In the genomic region with DNA sequence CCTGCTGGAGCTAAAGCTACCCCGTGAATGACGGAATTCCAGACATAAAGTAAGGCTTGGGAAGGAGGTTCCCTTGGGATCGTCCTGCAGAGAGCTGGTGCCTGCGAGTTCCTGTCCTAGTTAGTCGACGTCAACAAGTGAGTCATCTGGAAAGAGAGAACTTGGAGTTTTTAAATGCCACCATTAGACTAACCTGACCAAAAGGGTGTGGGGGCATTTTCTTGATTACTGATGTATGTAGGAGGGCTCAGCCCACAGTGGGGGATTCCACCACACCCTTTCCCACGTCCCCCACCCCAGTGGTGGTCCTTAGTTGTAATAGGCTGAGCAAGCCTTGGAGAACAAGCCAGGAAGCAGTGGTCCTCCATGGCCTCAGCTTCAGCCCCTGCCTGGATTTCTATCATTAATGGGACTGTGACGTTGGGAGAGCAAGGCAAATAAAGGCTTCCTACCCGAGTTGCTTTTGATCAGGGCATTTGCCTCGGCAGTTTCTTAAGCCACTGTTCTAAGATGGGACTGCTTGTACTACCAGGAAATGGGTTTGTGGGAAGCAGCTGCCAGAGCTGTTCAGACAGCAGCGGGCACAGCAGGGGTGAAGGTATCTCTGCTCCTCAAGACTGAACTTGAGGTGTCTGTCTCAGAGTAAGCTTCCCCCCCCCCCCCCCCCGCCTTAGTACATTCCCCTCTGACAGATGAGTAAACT, we compare ENCODE assay signal across 7 mouse cellular contexts. TPM values are rescaled to one million over a fixed set of nuclear protein-coding genes. Genes with fewer than 3 reads are reported as not detected.
DNase-seq lines count a peak whose midpoint lies in the region; ATAC-seq and TF ChIP-seq lines count a peak whose summit lies in the region.

No protein-coding gene starts in this region.

- no peak for TF ChIP-seq POLR2A in MEL (IDR thresholded peaks at IDR 0.05; ENCODE audit: control insufficient read depth in 1 of 2, insufficient read depth in 1 of 2, low read depth in 1 of 2, low read length in 2 of 2, poor library complexity in 1 of 2)
- TF ChIP-seq POLR2A in embryonic fibroblast, embryonic 13.5 days (IDR thresholded peaks at IDR 0.05; ENCODE audit: low read depth, low read length), result no peak

- TF ChIP-seq CTCF in MEL (IDR thresholded peaks at IDR 0.05 in 2 of 3, conservative IDR thresholded peaks at IDR 0.05 in 1 of 3; ENCODE audit: control insufficient read depth in 1 of 3, insufficient read depth in 1 of 3, low read depth in 2 of 3, low read length in 3 of 3, poor library complexity in 1 of 3, severe bottlenecking in 1 of 3), result no peak
- no peak for TF ChIP-seq CTCF in embryonic fibroblast, embryonic 13.5 days (IDR thresholded peaks at IDR 0.05; ENCODE audit: borderline replicate concordance, insufficient read depth, low read length)

- peak; percentile 9 to 17 for DNase-seq in B cell, adult 2 months
- DNase-seq in MEL (ENCODE audit: low read depth, low spot score), result peak; percentile 69
- peak; percentile 69 for DNase-seq in retina, embryonic 14.5 days (ENCODE audit: low spot score)
- DNase-seq in layer of hippocampus, adult 8-10 months (ENCODE audit: low spot score in 2 of 2), result no peak

- peak overlapping the region; percentile 89 for H3K9ac ChIP-seq in MEL (ENCODE audit: control insufficient read depth, low read depth, low read length, poor library complexity, severe bottlenecking)
- peak overlapping the region; percentile 21; the same call in 1 of the 2 replicates for H3K9ac ChIP-seq in hindbrain, embryonic 15.5 days
- peak overlapping the region; percentile 84 for H3K9ac ChIP-seq in liver, embryonic 15.5 days

- H3K27me3 ChIP-seq in MEL (ENCODE audit: control insufficient read depth in 1 of 2, insufficient read depth in 2 of 2, low read length in 2 of 2), result no peaks in the 10 kb centered on the region
- H3K27me3 ChIP-seq in hindbrain, embryonic 15.5 days, result no peaks in the 10 kb centered on the region
- 0 out of 2 replicates have a peak, but pooled peaks cover 5% of the 10 kb centered on the region for H3K27me3 ChIP-seq in liver, embryonic 15.5 days

- no peak for TF ChIP-seq RAD21 in MEL (IDR thresholded peaks at IDR 0.05; ENCODE audit: low read depth, low read length)

- peak overlapping the region; percentile 59 to 72 for H3K4me3 ChIP-seq in MEL (ENCODE audit: control insufficient read depth in 1 of 2, insufficient read depth in 1 of 2, low read depth in 2 of 2, low read length in 2 of 2)
- peak overlapping the region; percentile 46 for H3K4me3 ChIP-seq in embryonic fibroblast, embryonic 13.5 days (ENCODE audit: insufficient read depth, low read length)
- H3K4me3 ChIP-seq in hindbrain, embryonic 15.5 days, result peak overlapping the region; percentile 55
- peak overlapping the region; percentile 82 for H3K4me3 ChIP-seq in liver, embryonic 15.5 days (replicated peaks)

- H3K9me3 ChIP-seq in MEL (replicated peaks; ENCODE audit: insufficient read depth, low read length), result no peaks in the 10 kb centered on the region
- H3K9me3 ChIP-seq in hindbrain, embryonic 15.5 days, result no peaks in the 10 kb centered on the region
- H3K9me3 ChIP-seq in liver, embryonic 15.5 days (replicated peaks), result no peaks in the 10 kb centered on the region

- no peak for ATAC-seq in hindbrain, embryonic 15.5 days (ENCODE audit: low FRiP score, low read depth)
- no peak for ATAC-seq in liver, embryonic 15.5 days (ENCODE audit: insufficient read depth)

- peak overlapping the region; percentile 77 for H3K27ac ChIP-seq in MEL (ENCODE audit: control insufficient read depth, low read depth, low read length)
- peak overlapping the region; percentile 62 for H3K27ac ChIP-seq in embryonic fibroblast, embryonic 13.5 days (ENCODE audit: insufficient read depth, low read length)
- no peak overlapping the region for H3K27ac ChIP-seq in hindbrain, embryonic 15.5 days (replicated peaks)
- peak overlapping the region; percentile 93 for H3K27ac ChIP-seq in liver, embryonic 15.5 days (replicated peaks)

- TF ChIP-seq EP300 in MEL (IDR thresholded peaks at IDR 0.05; ENCODE audit: low read depth in 1 of 2, low read length in 2 of 2), result no peak; a peak in 1 of 4 replicates

- 17% methylated on average over 12 of the region's 12 CpGs for WGBS in hindbrain, embryonic 15.5 days
- WGBS in liver, embryonic 15.5 days (ENCODE audit: insufficient replicate concordance), result 4% methylated on average over 12 of the region's 12 CpGs

- H3K79me2 ChIP-seq in MEL (ENCODE audit: control insufficient read depth, insufficient read depth, low read length, poor library complexity), result peaks cover 14% of the 10 kb centered on the region

- peaks cover 8 to 20% of the 10 kb centered on the region in 2 experiments for H3K4me1 ChIP-seq in MEL (ENCODE audit: control insufficient read depth in 1 of 2, insufficient read depth in 2 of 2, low read length in 2 of 2)
- H3K4me1 ChIP-seq in embryonic fibroblast, embryonic 13.5 days (ENCODE audit: control insufficient read depth, insufficient read depth, low read length), result peaks cover 3% of the 10 kb centered on the region; the same call in 1 of the 2 replicates
- H3K4me1 ChIP-seq in hindbrain, embryonic 15.5 days (replicated peaks), result peaks cover 17% of the 10 kb centered on the region
- H3K4me1 ChIP-seq in liver, embryonic 15.5 days (replicated peaks), result peaks cover 50% of the 10 kb centered on the region

- H3K4me2 ChIP-seq in hindbrain, embryonic 15.5 days, result peak overlapping the region; percentile 90
- H3K4me2 ChIP-seq in liver, embryonic 15.5 days, result peak overlapping the region; percentile 83

- H3K36me3 ChIP-seq in MEL (ENCODE audit: control insufficient read depth in 1 of 2, insufficient read depth in 2 of 2, low read length in 2 of 2), result peaks cover 0 to 16% of the 10 kb centered on the region in 2 experiments; a peak in 3 of 4 replicates
- no peaks in the 10 kb centered on the region for H3K36me3 ChIP-seq in hindbrain, embryonic 15.5 days
- peaks cover 9% of the 10 kb centered on the region for H3K36me3 ChIP-seq in liver, embryonic 15.5 days (replicated peaks)

TF ChIP-seq in MEL, 35 proteins besides CTCF, POLR2A, EP300 and RAD21:
- TF ChIP-seq MYB (IDR thresholded peaks at IDR 0.05; ENCODE audit: low read depth, low read length) (no peak), TAL1 (IDR thresholded peaks at IDR 0.05; ENCODE audit: low read length) (no peak), UBTF (IDR thresholded peaks at IDR 0.05; ENCODE audit: borderline replicate concordance, insufficient read depth, low read depth, low read length) (no peak), ZC3H11A (IDR thresholded peaks at IDR 0.05; ENCODE audit: low read depth, low read length) (no peak), POLR2AphosphoS5 (IDR thresholded peaks at IDR 0.05; ENCODE audit: borderline replicate concordance, low read depth, low read length) (no peak), MYC (IDR thresholded peaks at IDR 0.05; ENCODE audit: low read depth, low read length) (no peak), HCFC1 (IDR thresholded peaks at IDR 0.05; ENCODE audit: low read depth, low read length) (no peak), SMC3 (IDR thresholded peaks at IDR 0.05; ENCODE audit: low read depth, low read length) (no peak), TBP (IDR thresholded peaks at IDR 0.05; ENCODE audit: low read depth, low read length) (no peak), USF2 (IDR thresholded peaks at IDR 0.05; ENCODE audit: borderline replicate concordance in 1 of 2, insufficient read depth in 1 of 2, low read depth in 1 of 2, low read length in 2 of 2) (no peak), ETS1 (IDR thresholded peaks at IDR 0.05; ENCODE audit: low read depth, low read length) (no peak), RCOR1 (IDR thresholded peaks at IDR 0.05; ENCODE audit: low read depth, low read length) (no peak), GABPA (IDR thresholded peaks at IDR 0.05; ENCODE audit: low read depth, low read length) (no peak)

RNA-seq across cellular contexts. Expression of a gene that starts 10.2 kb away (rescaled TPM):
- 9.8 and 14.4 TPM in 2 replicates for total RNA-seq in MEL (2012; rRNA removed)
- 10 to 100 TPM in 1 of 2 experiments, not detected in 1; 15.2 TPM for polyA plus RNA-seq in MEL (2012; ENCODE audit: insufficient read depth in 1 of 2, insufficient read length in 2 of 2, low read depth in 1 of 2, low replicate concordance in 2 of 2, missing spikeins in 1 of 2)
- polyA plus RNA-seq in embryonic fibroblast, embryonic 13.5 days (2011; ENCODE audit: insufficient read length, low read depth, missing spikeins), result 5.1 and 5.2 TPM in 2 replicates
- 1.2 and 1.4 TPM in 2 replicates for polyA plus RNA-seq in hindbrain, embryonic 15.5 days (2015; fragmentation: Nextera tagmentation; extraction: Ambion mirVana)
- polyA plus RNA-seq in liver, embryonic 15.5 days (2015; fragmentation: Nextera tagmentation; extraction: Ambion mirVana), result 28.0 and 28.6 TPM in 2 replicates
- 1 to 10 TPM; 1.0 to 2.8 (median 2.4) TPM for total RNA-seq in layer of hippocampus, adult 8-10 months (2022)

Comparison
In these comparisons a context has a peak if more than half of its experiments do, and no peak if none do; other contexts are left out.
1. DNase-seq: peak in B cell, adult 2 months (2 of 2), MEL (single experiment) and retina, embryonic 14.5 days (single experiment); none in layer of hippocampus, adult 8-10 months (0 of 2).
2. H3K9ac ChIP-seq: peak in every context shown above with its lines; median percentile 89 in MEL; 84 in liver, embryonic 15.5 days; 21 in hindbrain, embryonic 15.5 days.
3. Peak in every context shown above with its lines, with median percentiles within 50 percentile points of each other: H3K4me3 ChIP-seq.